Mouse (Mus musculus) lung, postnatal 0 days (tissue): ENCODE results near the gene Tra2b. TPM values are rescaled to one million over a fixed set of nuclear protein-coding genes. Genes with fewer than 3 reads are reported as not detected.
A peak's percentile ranks its signal among the peaks of the same experiment; 100 is the strongest.
"Not testable (repeated sequence)": the region's sequence is repeated elsewhere in the genome, so short reads cannot be mapped to it uniquely, and the experiment has no call there.

Experiments used
- ATAC-seq: fragments of 200-750 bp; cut with Nextera tagmentation; 2 replicates; pipeline ENCODE4 v1.8.0; 2017; ENCODE audit warnings: moderate library complexity
- DNase-seq: peaks from one replicate; pipeline ENCODE4 v3.0.0-alpha.2; 2016; ENCODE audit warnings: low spot score
- H3K27ac ChIP-seq: fragments of 300-500 bp; sonication (generic); 2 replicates; pipeline ENCODE4 v1.5.1; 2014; ENCODE audit warnings: antibody characterized with exemption, mild to moderate bottlenecking, low read length, mixed read lengths
- H3K27me3 ChIP-seq: fragments of 300-500 bp; sonication (generic); replicated peaks from 2 replicates; pipeline ENCODE4 v1.6.1; 2014; ENCODE audit warnings: low read length, mixed read lengths; ENCODE audit not compliant: insufficient read depth
- H3K36me3 ChIP-seq: fragments of 300-500 bp; sonication (generic); 2 replicates; pipeline ENCODE4 v1.6.1; 2014; ENCODE audit warnings: low read length, mixed read lengths; ENCODE audit not compliant: insufficient read depth
- H3K4me1 ChIP-seq: fragments of 300-500 bp; sonication (generic); 2 replicates; pipeline ENCODE4 v1.6.1; 2014; ENCODE audit warnings: antibody characterized with exemption, low read depth, low read length, mixed read lengths; ENCODE audit not compliant: insufficient read depth
- H3K4me2 ChIP-seq: fragments of 300-500 bp; sonication (generic); replicated peaks from 2 replicates; pipeline ENCODE4 v1.6.1; 2014; ENCODE audit warnings: low read depth, mild to moderate bottlenecking, low read length, moderate library complexity, mixed read lengths
- H3K4me3 ChIP-seq: fragments of 300-500 bp; sonication (generic); 2 replicates; pipeline ENCODE4 v1.5.1; 2014; ENCODE audit warnings: low read depth, low read length
- H3K9ac ChIP-seq: fragments of 300-500 bp; sonication (generic); replicated peaks from 2 replicates; pipeline ENCODE4 v1.6.1; 2014; ENCODE audit warnings: low read depth, mild to moderate bottlenecking
- H3K9me3 ChIP-seq: fragments of 300-500 bp; sonication (generic); 2 replicates; pipeline ENCODE4 v1.6.1; 2016; ENCODE audit warnings: low read length, mixed read lengths
- CTCF ChIP-seq: IDR thresholded peaks from 2 replicates; pipeline ENCODE4 v1.5.1; 2016; ENCODE audit warnings: antibody characterized with exemption, mild to moderate bottlenecking
- EP300 ChIP-seq: IDR thresholded peaks from 2 replicates; pipeline ENCODE4 v1.6.1; 2016; ENCODE audit warnings: antibody characterized with exemption, mild to moderate bottlenecking, control low read depth
- WGBS: fragments of 180-500 bp; shearing (Covaris S2); extraction: QIAGEN DNeasy Blood & Tissue Kit; methylation state at CpG from one replicate; pipeline ENCODE4 v1.1.7; 2014; 5-methylcytosine and 5-hydroxymethylcytosine counted together
- polyA plus RNA-seq: library from polyadenylated mRNA; unstranded; fragments of >200 nt; fragmentation: Nextera tagmentation; extraction: Ambion mirVana; gene quantifications from 2 replicates; pipeline ENCODE4 v1.2.1, GENCODE M21; 2015

Gene Tra2b
- polyA plus RNA-seq, 1 experiment from 2014 or later, result 127 TPM

DNA sequence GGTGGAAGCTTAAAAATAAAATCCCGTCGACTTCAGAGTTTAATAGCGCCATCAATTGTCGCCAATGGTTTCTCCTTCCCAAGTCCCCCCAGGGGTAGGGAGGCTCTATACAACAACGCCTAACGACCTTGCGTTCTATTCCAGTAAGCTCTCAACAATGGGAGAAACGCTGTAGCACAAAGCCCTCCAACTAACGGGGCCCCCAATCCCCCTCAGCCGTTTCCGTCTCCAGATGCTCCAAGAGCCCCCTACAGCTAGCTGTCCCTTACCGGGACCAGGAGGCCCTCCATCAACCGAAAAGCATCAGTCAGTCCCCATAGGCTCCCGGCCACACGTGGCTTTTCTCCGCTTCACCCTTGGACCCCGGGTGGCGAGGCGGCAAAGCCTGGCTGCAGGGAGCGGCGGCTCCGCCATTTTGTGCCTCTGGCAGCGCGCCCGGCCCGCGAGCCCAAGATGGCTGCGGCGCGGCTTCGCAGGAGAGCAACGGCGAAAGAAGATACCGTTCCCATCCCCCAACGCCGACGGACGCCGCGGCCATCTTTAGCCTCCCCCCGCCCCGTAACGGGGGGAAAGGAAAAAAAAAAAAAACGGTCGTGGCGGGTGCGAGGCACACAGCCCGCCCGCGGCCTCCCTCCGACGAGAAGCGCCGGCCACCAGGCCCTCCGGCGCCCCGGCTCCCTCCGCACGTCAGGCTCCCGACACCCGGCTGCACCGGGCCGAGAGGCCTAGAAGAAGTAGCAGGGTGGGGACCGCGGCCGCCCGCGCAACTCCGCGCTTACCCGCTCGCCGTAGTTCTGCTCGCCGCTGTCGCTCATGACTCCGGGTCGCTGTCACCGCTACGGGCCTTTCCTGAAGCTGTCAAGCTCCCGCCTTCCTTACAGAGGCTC lies 600 bp downstream of the Tra2b start:
- DNase-seq (peak; percentile 94), ATAC-seq (peak; percentile 65)
- Histone ChIP-seq H3K36me3 (no peaks in the 10 kb centered on the region), H3K9ac (peak overlapping the region; percentile 94), H3K9me3 (no peaks in the 10 kb centered on the region), H3K4me2 (peak overlapping the region; percentile 59), H3K4me3 (peak overlapping the region; percentile 94), H3K27ac (peak overlapping the region; percentile 98), H3K4me1 (peaks cover 18% of the 10 kb centered on the region), H3K27me3 (no peaks in the 10 kb centered on the region)
- no peak for TF ChIP-seq CTCF
- no peak for TF ChIP-seq EP300
- under 1% methylated on average over 61 of the region's 81 CpGs for WGBS

DNA sequence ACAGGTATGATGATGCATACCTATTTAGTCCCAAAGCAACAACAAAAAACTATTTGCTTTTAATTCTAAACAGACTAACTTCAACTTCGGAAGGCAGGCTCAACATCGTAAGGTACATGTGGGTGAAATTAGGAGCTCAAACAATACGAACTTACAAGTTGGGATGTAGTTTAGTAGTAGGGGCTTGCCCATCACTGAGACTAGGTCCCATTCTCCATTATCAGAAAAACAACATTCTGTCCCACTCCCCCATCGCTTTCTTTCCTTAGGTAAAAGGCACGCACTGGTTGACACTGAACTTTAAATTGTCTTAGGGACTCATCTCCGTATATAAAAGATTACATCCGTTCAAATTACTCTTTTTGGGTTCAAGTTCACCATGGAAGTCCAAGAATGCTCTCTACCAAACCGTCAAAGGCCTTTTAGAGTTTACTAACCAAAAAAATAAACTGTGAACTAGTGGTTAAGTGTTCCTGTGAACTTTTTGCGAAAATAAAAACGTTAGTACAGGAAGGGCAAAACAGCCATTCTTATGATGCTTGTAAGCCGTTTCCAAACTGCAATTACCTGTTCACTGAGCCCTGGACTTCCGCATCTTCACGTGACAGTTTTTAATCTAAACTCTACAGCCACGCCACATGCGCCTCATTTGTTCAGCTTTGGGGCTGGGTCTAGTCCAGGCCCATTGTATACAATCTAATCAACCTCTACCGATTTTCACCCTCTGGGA lies 1.4 kb downstream of the Tra2b start:
- 0% methylated on average over 16 of the region's 16 CpGs for WGBS
- H3K4me1 ChIP-seq, result peaks cover 18% of the 10 kb centered on the region
- H3K9ac ChIP-seq, result peak overlapping the region; percentile 94
- peak overlapping the region; percentile 59 for H3K4me2 ChIP-seq
- H3K9me3 ChIP-seq, result no peaks in the 10 kb centered on the region
- H3K4me3 ChIP-seq, result peak overlapping the region; percentile 94
- no peak for TF ChIP-seq CTCF
- TF ChIP-seq EP300, result no peak
- no peak for ATAC-seq
- peak overlapping the region; percentile 98 for H3K27ac ChIP-seq
- H3K36me3 ChIP-seq, result no peaks in the 10 kb centered on the region
- H3K27me3 ChIP-seq, result no peaks in the 10 kb centered on the region
- peak; percentile 41 for DNase-seq

DNA sequence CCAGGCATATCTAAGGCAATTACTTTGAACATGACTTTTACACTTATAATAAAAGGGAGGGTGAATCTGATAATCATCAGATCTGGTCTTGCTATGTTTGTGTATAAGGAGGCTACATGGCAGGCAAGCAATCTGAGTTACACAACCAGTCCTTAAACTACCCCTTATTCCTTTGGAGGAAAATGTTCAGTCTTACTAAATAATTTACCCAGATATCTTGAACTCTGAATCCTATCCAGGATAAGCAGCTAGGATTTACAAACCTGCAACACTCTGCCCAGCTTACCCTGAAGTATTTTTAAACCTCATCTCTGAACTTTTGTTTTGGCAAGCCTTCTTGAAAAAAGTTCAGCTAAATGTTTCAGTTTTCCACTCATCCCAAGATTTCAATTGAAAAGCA lies 2.7 kb downstream of the Tra2b start:
- Histone ChIP-seq H3K4me1 (peaks cover 22% of the 10 kb centered on the region), H3K27me3 (no peaks in the 10 kb centered on the region), H3K4me3 (peak overlapping the region; percentile 94; the same call in 1 of the 2 replicates), H3K27ac (peak overlapping the region; percentile 47; the same call in 1 of the 2 replicates), H3K9me3 (no peaks in the 10 kb centered on the region), H3K4me2 (peak overlapping the region; percentile 59), H3K36me3 (no peaks in the 10 kb centered on the region), H3K9ac (no peak overlapping the region)
- no peak for DNase-seq
- ATAC-seq, result no peak
- TF ChIP-seq EP300, result no peak
- TF ChIP-seq CTCF, result no peak

DNA sequence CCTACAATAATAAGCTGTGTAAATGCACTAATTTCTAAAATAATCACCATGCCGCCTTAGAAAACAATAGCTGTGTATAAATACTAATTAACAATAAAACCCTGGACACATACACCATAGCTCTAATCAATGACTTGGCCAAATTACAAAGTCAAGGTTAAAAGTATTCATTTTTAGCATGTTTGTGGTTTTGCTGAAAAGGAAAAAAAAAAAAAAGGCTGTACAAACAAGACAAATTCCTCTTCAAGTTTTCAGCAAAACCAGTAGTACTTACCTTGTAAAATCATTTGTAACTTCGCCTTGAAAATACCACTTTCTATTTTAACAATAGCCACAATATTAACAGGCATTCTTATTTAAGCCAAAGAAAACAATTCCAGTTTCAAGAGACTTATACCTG lies 4.2 kb downstream of the Tra2b start:
- H3K27ac ChIP-seq, result no peak overlapping the region
- H3K9me3 ChIP-seq, result no peaks in the 10 kb centered on the region
- no peak overlapping the region for H3K4me3 ChIP-seq
- ATAC-seq (no peak), DNase-seq (no peak)
- 66% methylated on average over 2 of the region's 2 CpGs for WGBS
- no peak overlapping the region for H3K9ac ChIP-seq
- no peak overlapping the region for H3K4me2 ChIP-seq
- TF ChIP-seq EP300, result no peak
- no peaks in the 10 kb centered on the region for H3K36me3 ChIP-seq
- peaks cover 21% of the 10 kb centered on the region for H3K4me1 ChIP-seq
- no peaks in the 10 kb centered on the region for H3K27me3 ChIP-seq

DNA sequence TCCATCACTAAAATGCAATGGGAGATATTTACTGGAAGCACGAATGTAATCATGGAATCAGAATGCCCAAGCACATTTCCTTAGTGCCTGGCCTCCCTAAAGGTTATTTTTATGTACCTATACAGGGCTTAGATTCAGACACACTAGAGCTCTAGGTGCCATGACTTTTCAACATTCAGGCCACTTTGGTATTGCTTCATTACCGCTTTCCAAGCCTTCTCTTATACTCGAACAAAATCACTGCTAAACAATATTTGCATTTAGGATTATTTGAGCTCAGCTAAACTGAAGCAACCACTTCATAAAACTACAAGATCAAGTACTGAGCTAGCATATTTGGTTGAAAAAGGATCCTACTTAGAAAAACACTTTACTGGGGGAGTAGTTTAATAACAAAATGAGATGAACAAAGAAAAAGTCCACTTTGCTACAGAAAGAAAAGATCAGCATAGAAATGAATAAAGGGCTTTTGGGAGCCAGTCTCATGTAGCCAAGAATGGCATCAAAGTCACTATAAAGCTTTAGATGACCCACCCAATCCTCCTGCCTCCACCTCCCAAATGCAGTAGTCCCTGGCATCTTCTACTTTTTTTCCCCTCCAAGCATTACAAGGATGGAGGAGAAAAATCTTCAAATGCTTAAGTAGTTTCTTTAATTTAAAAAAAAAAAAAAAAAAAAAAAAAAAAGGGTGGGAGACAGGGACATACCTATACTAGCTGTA lies 5.2 kb downstream of the Tra2b start:
- Histone ChIP-seq H3K27ac (no peak overlapping the region), H3K9me3 (no peaks in the 10 kb centered on the region), H3K36me3 (no peaks in the 10 kb centered on the region), H3K4me2 (no peak overlapping the region), H3K4me3 (no peak overlapping the region), H3K27me3 (no peaks in the 10 kb centered on the region), H3K4me1 (peaks cover 16% of the 10 kb centered on the region; the same call in 1 of the 2 replicates), H3K9ac (no peak overlapping the region)
- WGBS, result 28% methylated on average over 3 of the region's 3 CpGs
- TF ChIP-seq CTCF (no peak), EP300 (no peak)
- ATAC-seq (no peak), DNase-seq (no peak)

DNA sequence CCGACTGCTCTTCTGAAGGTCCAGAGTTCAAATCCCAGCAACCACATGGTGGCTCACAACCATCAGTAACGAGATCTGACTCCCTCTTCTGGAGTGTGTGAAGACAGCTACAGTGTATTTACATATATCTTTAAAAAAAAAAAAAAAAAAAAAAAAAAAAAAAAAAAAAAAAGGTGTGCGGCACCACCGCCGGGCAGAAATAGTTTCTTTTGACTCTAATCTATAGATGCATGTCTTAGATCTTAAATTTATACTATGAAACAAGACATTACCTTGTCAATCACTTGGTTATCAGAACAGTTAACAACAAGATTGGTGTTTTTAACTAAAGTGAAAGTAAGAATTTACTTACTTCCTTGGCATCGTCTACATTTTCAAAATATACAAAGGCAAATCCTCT lies 13.6 kb downstream of the Tra2b start:
- DNase-seq, H3K4me1 ChIP-seq, H3K4me3 ChIP-seq, H3K27ac ChIP-seq, H3K4me2 ChIP-seq, ATAC-seq, H3K27me3 ChIP-seq, H3K9me3 ChIP-seq, H3K9ac ChIP-seq: not testable (repeated sequence)
- H3K36me3 ChIP-seq, result peaks cover 19% of the 10 kb centered on the region
- WGBS, result 77% methylated on average over 6 of the region's 6 CpGs
